Mouse (Mus musculus) spleen, adult 2 months (tissue): ENCODE data around the gene Lmtk3. TPM values are rescaled to one million over a fixed set of nuclear protein-coding genes. Genes with fewer than 3 reads are reported as not detected.

ENCODE experiments used
- DNase-seq, 2 experiments: peaks; one replicate each; pipeline versions ENCODE4 v3.0.0 to v3.0.0-alpha.2; 2012 to 2021; ENCODE audit warnings: low spot score in 2 of 2, low read depth in 1 of 2
- H3K27ac ChIP-seq: fragments of 200-500 bp; 2 replicates; pipeline ENCODE4 v1.5.1; 2012; ENCODE audit warnings: low read length, inconsistent platforms; ENCODE audit not compliant: insufficient read depth
- H3K27me3 ChIP-seq: fragments of 200-500 bp; 2 replicates; pipeline ENCODE4 v1.6.1; 2012; ENCODE audit warnings: mild to moderate bottlenecking, moderate library complexity, low read length, inconsistent platforms; ENCODE audit not compliant: control insufficient read depth, insufficient read depth
- H3K36me3 ChIP-seq: fragments of 200-500 bp; 2 replicates; pipeline ENCODE4 v1.6.1; 2012; ENCODE audit warnings: mild to moderate bottlenecking, low read length, inconsistent platforms; ENCODE audit not compliant: control insufficient read depth, insufficient read depth
- H3K4me1 ChIP-seq: fragments of 200-500 bp; 2 replicates; pipeline ENCODE4 v1.6.1; 2011; ENCODE audit warnings: inconsistent platforms; ENCODE audit not compliant: control insufficient read depth, insufficient read depth, insufficient read length
- H3K4me3 ChIP-seq: fragments of 200-500 bp; 2 replicates; pipeline ENCODE4 v1.5.1; 2011; ENCODE audit warnings: mild to moderate bottlenecking, inconsistent platforms; ENCODE audit not compliant: insufficient read depth, insufficient read length; ENCODE audit errors: extremely low read depth
- CTCF ChIP-seq: fragments of 200-500 bp; IDR thresholded peaks from 2 replicates; pipeline ENCODE4 v1.5.1; 2011; ENCODE audit warnings: mild to moderate bottlenecking, inconsistent platforms; ENCODE audit not compliant: insufficient read depth, insufficient read length, insufficient replicate concordance; ENCODE audit errors: extremely low read depth
- POLR2A ChIP-seq: fragments of 200-500 bp; IDR thresholded peaks from 2 replicates; pipeline ENCODE4 v1.6.1; 2011; ENCODE audit warnings: low read depth, low read length, inconsistent platforms
- WGBS: fragments of 180-500 bp; shearing (Covaris S2); methylation state at CpG from one replicate; pipeline ENCODE4 v1.1.7; 2018; 5-methylcytosine and 5-hydroxymethylcytosine counted together
- polyA plus RNA-seq: library from polyadenylated mRNA; depleted of rRNA; stranded (reverse); fragments of >200 nt; gene quantifications from 2 replicates; pipeline ENCODE4 v1.2.3, GENCODE M21; 2012

The Lmtk3 gene
- polyA plus RNA-seq, 1 experiment, result 3.7 TPM

GRCm38 (mm10) chr7:45746518-45746917 lies 37.0 kb upstream of the Lmtk3 start:
- no peaks in the 10 kb centered on the region for H3K36me3 ChIP-seq
- H3K27ac ChIP-seq, result no peak overlapping the region
- H3K27me3 ChIP-seq, result no peaks in the 10 kb centered on the region
- 83% methylated on average over 6 of the region's 6 CpGs for WGBS
- TF ChIP-seq CTCF, result peak; percentile 17; the same call in 1 of the 2 replicates
- TF ChIP-seq POLR2A, result no peak
- DNase-seq, result no peak
- H3K4me1 ChIP-seq, result no peaks in the 10 kb centered on the region; the same call in 1 of the 2 replicates
- no peak overlapping the region for H3K4me3 ChIP-seq

- no peaks in the 10 kb centered on the region for H3K4me1 ChIP-seq
- H3K4me3 ChIP-seq, result no peak overlapping the region
- 95% methylated on average over 5 of the region's 5 CpGs for WGBS
- DNase-seq, result no peak
- H3K27me3 ChIP-seq, result no peaks in the 10 kb centered on the region
- TF ChIP-seq POLR2A, result no peak
- no peak for TF ChIP-seq CTCF
- no peaks in the 10 kb centered on the region for H3K36me3 ChIP-seq
- no peak overlapping the region for H3K27ac ChIP-seq
Observed at GRCm38 (mm10) chr7:45747450-45747849, 36.1 kb upstream of the Lmtk3 start.

GRCm38 (mm10) chr7:45748110-45748509 lies 35.4 kb upstream of the Lmtk3 start:
- Histone ChIP-seq H3K4me3 (no peak overlapping the region), H3K27me3 (no peaks in the 10 kb centered on the region), H3K27ac (no peak overlapping the region), H3K4me1 (no peaks in the 10 kb centered on the region), H3K36me3 (no peaks in the 10 kb centered on the region)
- TF ChIP-seq POLR2A (no peak), CTCF (no peak)
- no peak for DNase-seq
- WGBS, result 76% methylated on average over 7 of the region's 7 CpGs

- DNase-seq, result no peak
- Histone ChIP-seq H3K36me3 (no peaks in the 10 kb centered on the region), H3K27me3 (no peaks in the 10 kb centered on the region), H3K4me3 (no peak overlapping the region), H3K4me1 (no peaks in the 10 kb centered on the region), H3K27ac (no peak overlapping the region)
- WGBS, result 57% methylated on average over 10 of the region's 10 CpGs
- no peak for TF ChIP-seq POLR2A
- TF ChIP-seq CTCF, result no peak
Observed at GRCm38 (mm10) chr7:45749401-45749800, 34.1 kb upstream of the Lmtk3 start.

- no peaks in the 10 kb centered on the region for H3K27me3 ChIP-seq
- H3K4me1 ChIP-seq, result no peaks in the 10 kb centered on the region
- DNase-seq, result no peak
- TF ChIP-seq CTCF (no peak), POLR2A (no peak)
- no peak overlapping the region for H3K4me3 ChIP-seq
- 91% methylated on average over 9 of the region's 9 CpGs for WGBS
- no peaks in the 10 kb centered on the region for H3K36me3 ChIP-seq
- no peak overlapping the region for H3K27ac ChIP-seq
Observed at GRCm38 (mm10) chr7:45750162-45750561, 33.4 kb upstream of the Lmtk3 start.

GRCm38 (mm10) chr7:45755703-45756102 lies 27.8 kb upstream of the Lmtk3 start:
- Histone ChIP-seq H3K27ac (no peak overlapping the region), H3K4me1 (no peaks in the 10 kb centered on the region; the same call in 1 of the 2 replicates), H3K36me3 (no peaks in the 10 kb centered on the region), H3K27me3 (peaks cover 9% of the 10 kb centered on the region; the same call in 1 of the 2 replicates), H3K4me3 (no peak overlapping the region)
- DNase-seq, result no peak
- 82% methylated on average over 6 of the region's 6 CpGs for WGBS
- TF ChIP-seq CTCF (no peak), POLR2A (no peak)

- Histone ChIP-seq H3K4me1 (no peaks in the 10 kb centered on the region; the same call in 1 of the 2 replicates), H3K27ac (no peak overlapping the region), H3K27me3 (peaks cover 9% of the 10 kb centered on the region; the same call in 1 of the 2 replicates), H3K36me3 (no peaks in the 10 kb centered on the region), H3K4me3 (no peak overlapping the region)
- 19% methylated on average over 27 of the region's 27 CpGs for WGBS
- no peak for DNase-seq
- no peak for TF ChIP-seq POLR2A
- no peak for TF ChIP-seq CTCF
Observed at GRCm38 (mm10) chr7:45759400-45759799, 24.1 kb upstream of the Lmtk3 start.

GRCm38 (mm10) chr7:45760151-45760550 lies 23.4 kb upstream of the Lmtk3 start:
- H3K27ac ChIP-seq, result no peak overlapping the region
- 55% methylated on average over 5 of the region's 5 CpGs for WGBS

More at GRCm38 (mm10) chr7:45760151-45760550, 23.4 kb upstream of the Lmtk3 start:
- no peak overlapping the region for H3K4me3 ChIP-seq
- no peaks in the 10 kb centered on the region; the same call in 1 of the 2 replicates for H3K4me1 ChIP-seq
- no peak for DNase-seq
- peaks cover 9% of the 10 kb centered on the region; the same call in 1 of the 2 replicates for H3K27me3 ChIP-seq
- TF ChIP-seq POLR2A (no peak), CTCF (no peak)
- H3K36me3 ChIP-seq, result no peaks in the 10 kb centered on the region
